Mouse (Mus musculus) liver, embryonic 14.5 days (tissue): ENCODE results near the gene Ly75.

Source experiments
- CTCF ChIP-seq: IDR thresholded peaks from 2 replicates; pipeline ENCODE4 v1.5.1; 2016; ENCODE audit warnings: antibody characterized with exemption, low read depth, control low read depth
- EP300 ChIP-seq: IDR thresholded peaks from 2 replicates; pipeline ENCODE4 v1.6.1; 2016; ENCODE audit warnings: antibody characterized with exemption, low read depth

GRCm38 (mm10) chr2:60411181-60411580 is 28.1 kb upstream of the Ly75 start:
- TF ChIP-seq CTCF (no peak), EP300 (no peak)
